Mouse (Mus musculus): ENCODE results near the gene Mdc1. TPM values are rescaled to one million over a fixed set of nuclear protein-coding genes. Genes with fewer than 3 reads are reported as not detected.
A peak's percentile ranks its signal among the peaks of the same experiment; 100 is the strongest.

The Mdc1 gene
- polyA plus RNA-seq, 1 experiment from 2014 or later = 12.6 TPM

DNA sequence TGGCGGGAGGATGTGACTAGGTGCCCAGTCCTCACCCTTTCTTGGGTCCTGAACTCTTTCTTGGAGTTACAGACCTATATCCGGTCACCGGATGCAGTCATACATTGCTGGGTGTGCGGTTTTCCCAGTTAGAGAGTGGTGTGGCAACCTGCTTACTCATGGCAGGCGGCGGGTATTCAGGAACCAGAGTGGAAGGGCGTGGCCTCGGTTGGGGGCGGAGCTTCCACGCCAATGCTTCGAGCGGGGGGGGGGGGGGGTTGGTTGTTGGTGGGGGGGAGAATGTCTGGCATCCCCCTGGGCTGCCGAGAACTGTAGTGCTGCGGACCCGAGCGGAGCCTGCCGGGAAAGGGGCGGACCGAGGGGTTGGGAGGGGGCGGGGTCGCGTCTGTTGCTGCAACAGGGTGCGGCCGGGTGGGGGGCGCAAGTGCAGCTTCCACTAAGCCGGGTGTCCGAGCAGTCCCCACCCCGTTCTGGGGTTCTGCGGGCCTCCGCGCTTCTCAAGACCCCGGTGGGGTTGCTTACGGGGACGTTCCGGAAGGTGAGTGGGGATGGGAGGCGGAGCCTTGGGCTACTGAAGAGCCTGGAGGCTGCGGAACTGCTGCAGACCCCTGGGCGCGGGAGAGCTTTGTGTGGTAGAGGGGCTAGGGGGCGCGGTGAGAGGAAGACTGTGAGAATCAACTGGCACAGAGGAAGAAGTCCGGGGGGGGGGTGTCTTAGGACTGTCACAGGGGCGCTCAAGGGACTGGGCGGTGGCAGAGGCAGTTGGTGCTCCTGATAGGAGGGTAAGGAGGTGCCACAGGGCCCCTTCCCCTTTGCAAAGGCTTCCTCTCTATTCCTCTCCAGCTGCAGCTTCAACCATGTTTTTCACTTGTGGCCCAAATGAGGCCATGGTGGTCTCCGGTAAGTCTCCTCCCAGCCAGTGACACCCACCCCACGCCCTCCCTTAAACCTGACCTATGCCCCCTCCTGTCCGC, 18.1 kb upstream of the Mdc1 start, which contains the start of gene Flot1:
Gene Flot1 (plus strand): TSS at position 267 of the 974 bp plus-strand sequence.
- peak; percentile 84 for ATAC-seq (replicated peaks; ENCODE audit: insufficient number of reproducible peaks, insufficient read depth, low FRiP score, low read depth)
- H3K9me3 ChIP-seq (replicated peaks) = no peaks in the 10 kb centered on the region
- no peaks in the 10 kb centered on the region for H3K27me3 ChIP-seq
- peak within 1 kb of the TSS; percentile 82 for H3K4me2 ChIP-seq
- 0% methylated on average over 45 of the region's 47 CpGs for WGBS
- H3K9ac ChIP-seq = peak within 1 kb of the TSS; percentile 78
- H3K27ac ChIP-seq = peak within 1 kb of the TSS; percentile 88
- H3K36me3 ChIP-seq = peaks cover 28% of the 10 kb centered on the region
- peaks cover 20% of the 10 kb centered on the region for H3K4me1 ChIP-seq (replicated peaks)
- H3K4me3 ChIP-seq = peak within 1 kb of the TSS; percentile 75

DNA sequence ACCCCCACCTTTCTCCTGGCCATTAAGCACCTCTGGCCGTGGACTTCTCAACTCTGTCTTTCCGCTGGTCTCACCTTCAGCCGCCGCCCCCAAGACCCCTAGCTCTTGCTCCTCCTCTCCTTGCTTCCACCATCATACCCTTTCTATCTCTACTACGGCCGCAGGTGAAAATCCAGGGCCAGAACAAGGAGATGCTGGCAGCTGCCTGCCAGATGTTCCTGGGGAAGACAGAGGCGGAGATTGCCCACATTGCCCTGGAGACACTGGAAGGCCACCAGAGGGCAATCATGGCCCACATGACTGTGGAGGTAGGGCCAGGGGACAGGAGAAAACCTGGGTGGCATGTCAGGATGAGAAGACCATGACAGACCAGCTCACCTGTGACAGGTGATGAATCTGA, 16.9 kb upstream of the Mdc1 start:
- no peaks in the 10 kb centered on the region for H3K9me3 ChIP-seq (replicated peaks)
- no peak for ATAC-seq (replicated peaks; ENCODE audit: insufficient number of reproducible peaks, insufficient read depth, low FRiP score, low read depth)
- peak overlapping the region; percentile 82 for H3K4me2 ChIP-seq
- H3K9ac ChIP-seq = peak overlapping the region; percentile 78
- H3K4me3 ChIP-seq = peak overlapping the region; percentile 75
- no peaks in the 10 kb centered on the region for H3K27me3 ChIP-seq
- H3K36me3 ChIP-seq = peaks cover 38% of the 10 kb centered on the region
- 62% methylated on average over 7 of the region's 7 CpGs for WGBS
- H3K27ac ChIP-seq = no peak overlapping the region
- H3K4me1 ChIP-seq (replicated peaks) = peaks cover 21% of the 10 kb centered on the region

DNA sequence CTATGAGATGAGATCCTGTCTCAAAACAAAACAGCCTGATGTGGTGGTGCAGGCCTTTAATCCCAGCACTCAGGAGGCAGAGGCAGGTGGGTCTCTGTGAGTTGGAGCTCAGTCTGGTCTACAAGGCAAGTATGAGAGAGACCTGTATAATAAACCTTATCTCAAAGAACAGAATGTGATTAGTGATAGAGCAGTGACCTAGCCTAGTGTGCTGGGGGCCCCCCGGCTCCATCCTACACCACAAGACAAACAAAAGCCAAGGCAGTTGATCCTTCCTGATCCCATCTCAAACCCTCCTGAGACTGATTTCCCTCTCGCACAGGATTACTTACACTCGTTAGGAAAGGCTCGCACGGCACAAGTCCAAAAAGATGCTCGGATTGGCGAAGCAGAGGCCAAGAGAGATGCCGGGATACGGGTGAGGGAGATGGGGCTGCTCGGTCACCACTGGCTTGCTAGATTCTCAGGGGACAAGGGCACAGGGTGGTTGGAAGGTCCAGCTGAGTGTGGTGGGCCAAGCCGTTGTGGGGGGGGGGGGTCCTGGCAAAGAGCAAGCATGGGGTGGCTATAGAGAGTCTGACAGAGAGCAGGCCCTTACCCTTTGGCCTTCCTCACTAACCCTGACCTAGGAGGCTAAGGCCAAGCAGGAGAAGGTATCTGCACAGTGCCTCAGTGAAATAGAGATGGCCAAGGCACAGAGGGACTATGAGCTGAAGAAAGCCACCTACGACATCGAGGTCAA, 16.0 kb upstream of the Mdc1 start:
- no peaks in the 10 kb centered on the region for H3K9me3 ChIP-seq (replicated peaks)
- ATAC-seq (replicated peaks; ENCODE audit: insufficient number of reproducible peaks, insufficient read depth, low FRiP score, low read depth) = no peak
- H3K4me2 ChIP-seq = no peak overlapping the region
- H3K4me3 ChIP-seq = no peak overlapping the region
- WGBS = 93% methylated on average over 13 of the region's 13 CpGs
- peaks cover 28% of the 10 kb centered on the region for H3K4me1 ChIP-seq (replicated peaks)
- H3K36me3 ChIP-seq = peaks cover 38% of the 10 kb centered on the region
- no peak overlapping the region for H3K9ac ChIP-seq
- no peaks in the 10 kb centered on the region for H3K27me3 ChIP-seq
- no peak overlapping the region for H3K27ac ChIP-seq

DNA sequence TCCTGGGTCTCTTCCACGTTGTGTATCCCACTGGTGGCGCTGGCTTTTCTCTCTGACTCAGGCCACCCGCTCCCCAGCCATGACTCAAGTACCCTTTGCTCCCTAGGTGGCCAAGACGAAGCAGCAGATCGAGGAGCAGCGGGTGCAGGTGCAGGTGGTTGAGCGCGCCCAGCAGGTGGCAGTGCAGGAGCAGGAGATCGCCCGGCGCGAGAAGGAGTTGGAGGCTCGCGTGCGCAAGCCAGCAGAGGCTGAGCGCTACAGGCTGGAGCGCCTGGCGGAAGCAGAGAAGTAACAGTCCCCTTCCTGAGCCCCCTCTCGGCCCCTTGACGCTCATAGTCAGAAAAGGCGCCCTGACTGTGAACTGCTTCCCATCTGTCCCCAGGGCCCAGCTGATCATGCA, 11.6 kb upstream of the Mdc1 start:
- 2% methylated on average over 21 of the region's 21 CpGs for WGBS
- no peaks in the 10 kb centered on the region for H3K27me3 ChIP-seq
- H3K9ac ChIP-seq = 0 out of 2 replicates have a peak overlapping the region, but pooled peaks have one; percentile 43
- H3K27ac ChIP-seq = peak overlapping the region; percentile 58
- peak; percentile 75 for ATAC-seq (replicated peaks; ENCODE audit: insufficient number of reproducible peaks, insufficient read depth, low FRiP score, low read depth)
- 0 out of 2 replicates have a peak overlapping the region, but pooled peaks have one; percentile 24 for H3K4me3 ChIP-seq
- peak overlapping the region; percentile 41; the same call in 1 of the 2 replicates for H3K4me2 ChIP-seq
- H3K4me1 ChIP-seq (replicated peaks) = peaks cover 26% of the 10 kb centered on the region
- no peaks in the 10 kb centered on the region for H3K9me3 ChIP-seq (replicated peaks)
- peaks cover 76% of the 10 kb centered on the region for H3K36me3 ChIP-seq

DNA sequence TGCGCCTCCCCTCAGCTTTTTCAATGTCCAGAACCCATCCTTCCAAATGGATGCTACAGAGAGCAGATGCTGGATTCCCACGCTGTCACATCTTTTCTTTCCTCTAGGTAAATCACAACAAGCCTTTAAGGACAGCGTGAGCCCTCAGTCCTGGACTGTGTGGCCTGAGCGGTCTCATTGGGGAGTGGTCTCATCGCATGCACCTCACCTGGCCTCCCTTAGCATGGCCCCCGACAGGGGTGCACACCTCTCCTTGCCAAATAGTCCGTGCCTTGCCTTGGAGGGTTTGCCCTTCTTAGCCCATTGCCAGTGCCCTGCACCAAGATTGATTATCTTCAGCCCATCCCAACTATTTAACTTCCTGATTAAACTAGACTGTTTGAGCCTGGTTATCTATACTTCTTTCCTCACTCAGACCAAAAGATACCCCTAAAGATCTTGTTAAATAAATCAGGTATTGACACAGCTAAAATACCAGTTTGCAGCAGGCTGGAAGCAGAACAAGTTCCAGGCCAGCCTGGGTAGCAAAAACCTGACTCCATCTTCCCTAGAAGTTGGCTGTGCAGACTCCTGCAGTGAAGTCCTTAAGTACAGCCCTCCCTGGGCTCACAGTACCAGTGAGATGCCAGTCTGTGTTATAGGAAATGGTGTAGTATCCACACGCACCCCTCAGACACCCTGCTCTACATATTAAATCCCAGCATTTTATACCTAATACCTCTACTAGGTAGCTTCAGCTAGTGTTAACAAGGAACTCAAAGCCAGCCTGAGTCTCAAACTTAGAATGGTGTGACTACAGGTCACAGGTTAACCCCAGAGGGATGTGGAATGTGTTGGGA, 8.7 kb upstream of the Mdc1 start:
- no peak overlapping the region for H3K4me3 ChIP-seq
- H3K4me2 ChIP-seq = no peak overlapping the region
- H3K4me1 ChIP-seq (replicated peaks) = peaks cover 40% of the 10 kb centered on the region
- no peak overlapping the region for H3K27ac ChIP-seq
- H3K36me3 ChIP-seq = peaks cover 69% of the 10 kb centered on the region
- no peak overlapping the region for H3K9ac ChIP-seq
- H3K9me3 ChIP-seq (replicated peaks) = no peaks in the 10 kb centered on the region
- WGBS = 71% methylated on average over 8 of the region's 8 CpGs
- no peak for ATAC-seq (replicated peaks; ENCODE audit: insufficient number of reproducible peaks, insufficient read depth, low FRiP score, low read depth)
- H3K27me3 ChIP-seq = no peaks in the 10 kb centered on the region

DNA sequence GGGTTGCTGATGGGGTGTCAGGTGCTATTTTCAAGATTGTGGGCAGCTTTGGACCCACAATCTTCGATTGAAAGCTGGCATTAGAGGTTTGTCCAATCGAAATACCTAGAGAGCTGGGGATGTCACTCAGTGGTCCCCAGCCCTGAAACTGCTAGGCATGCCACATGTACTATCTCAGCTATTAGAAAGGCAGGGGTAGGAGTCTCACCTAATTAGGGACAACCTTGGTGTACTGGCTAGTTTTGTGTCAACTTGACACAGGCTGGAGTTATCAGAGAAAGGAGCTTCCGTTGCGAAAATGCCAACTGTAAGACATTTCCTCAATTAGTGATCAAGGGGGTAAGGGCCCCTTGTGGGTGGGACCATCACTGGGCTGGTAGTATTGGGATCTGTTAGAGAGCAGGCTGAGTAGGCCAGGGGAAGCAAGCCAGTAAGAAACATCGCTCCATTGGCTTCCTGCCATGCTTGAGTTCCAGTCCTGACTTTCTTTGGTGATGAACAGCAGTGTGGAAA, 8.0 kb upstream of the Mdc1 start:
- Histone ChIP-seq H3K9me3 (replicated peaks) (no peaks in the 10 kb centered on the region), H3K9ac (no peak overlapping the region), H3K27ac (peak overlapping the region; percentile 48), H3K36me3 (peaks cover 62% of the 10 kb centered on the region), H3K4me2 (no peak overlapping the region), H3K4me3 (no peak overlapping the region), H3K4me1 (replicated peaks) (peaks cover 40% of the 10 kb centered on the region), H3K27me3 (no peaks in the 10 kb centered on the region)
- ATAC-seq (replicated peaks; ENCODE audit: insufficient number of reproducible peaks, insufficient read depth, low FRiP score, low read depth) = no peak
- WGBS = 17% methylated on average over 5 of the region's 5 CpGs

DNA sequence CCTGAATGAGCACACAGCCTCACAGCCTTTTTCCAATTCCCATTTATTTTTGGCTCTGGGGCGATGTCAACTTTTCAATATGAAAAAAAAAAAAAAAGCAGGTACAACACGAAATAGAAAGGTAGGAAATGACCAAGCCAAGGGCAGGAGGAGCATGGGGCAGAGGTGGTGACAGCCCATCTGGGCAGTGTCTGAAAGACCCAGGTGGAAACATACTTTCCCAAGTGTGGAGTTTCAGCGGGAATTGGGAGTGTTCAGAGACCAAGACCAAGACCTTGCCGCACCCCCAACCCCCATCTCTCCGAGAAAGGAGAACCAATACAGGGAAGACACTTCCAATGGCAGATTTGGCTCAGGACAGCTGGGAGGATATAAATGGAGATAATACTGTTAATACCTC, 7.4 kb upstream of the Mdc1 start:
- ATAC-seq (replicated peaks; ENCODE audit: insufficient number of reproducible peaks, insufficient read depth, low FRiP score, low read depth) = no peak
- Histone ChIP-seq H3K36me3 (peaks cover 56% of the 10 kb centered on the region), H3K4me3 (no peak overlapping the region), H3K9me3 (replicated peaks) (no peaks in the 10 kb centered on the region), H3K27ac (no peak overlapping the region), H3K9ac (no peak overlapping the region), H3K4me1 (replicated peaks) (peaks cover 43% of the 10 kb centered on the region), H3K27me3 (no peaks in the 10 kb centered on the region), H3K4me2 (0 out of 2 replicates have a peak overlapping the region, but pooled peaks have one; percentile 77)
- 46% methylated on average over 5 of the region's 5 CpGs for WGBS

DNA sequence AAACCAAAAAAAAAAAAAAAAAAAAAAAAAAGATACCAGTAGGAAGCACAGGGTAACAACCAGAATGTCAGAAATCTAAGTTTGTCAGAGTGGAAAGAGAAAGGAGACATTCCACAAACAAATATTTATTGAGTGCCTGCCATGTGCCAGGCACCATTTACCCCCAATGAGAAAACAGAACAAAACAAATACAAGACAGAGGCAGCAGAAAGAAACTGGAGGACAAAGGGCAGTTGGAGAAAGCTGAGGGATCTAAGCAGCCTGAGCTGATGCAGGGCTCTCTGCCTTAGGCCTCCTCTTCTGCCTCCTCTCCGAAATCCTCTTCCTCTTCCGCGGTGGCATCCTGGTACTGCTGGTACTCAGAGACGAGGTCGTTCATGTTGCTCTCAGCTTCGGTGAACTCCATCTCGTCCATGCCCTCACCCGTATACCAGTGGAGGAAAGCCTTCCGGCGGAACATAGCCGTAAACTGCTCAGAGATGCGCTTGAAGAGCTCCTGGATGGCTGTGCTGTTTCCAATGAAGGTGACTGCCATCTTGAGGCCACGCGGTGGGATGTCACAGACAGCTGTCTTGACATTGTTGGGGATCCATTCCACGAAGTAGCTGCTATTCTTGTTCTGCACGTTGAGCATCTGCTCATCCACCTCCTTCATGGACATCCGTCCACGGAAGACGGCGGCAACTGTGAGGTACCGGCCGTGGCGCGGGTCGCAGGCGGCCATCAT, 6.5 kb upstream of the Mdc1 start:
- Histone ChIP-seq H3K27ac (no peak overlapping the region; the same call in 1 of the 2 replicates), H3K4me3 (peak overlapping the region; percentile 68), H3K9ac (peak overlapping the region; percentile 85; the same call in 1 of the 2 replicates), H3K9me3 (replicated peaks) (no peaks in the 10 kb centered on the region), H3K36me3 (peaks cover 53% of the 10 kb centered on the region), H3K4me1 (replicated peaks) (peaks cover 46% of the 10 kb centered on the region), H3K27me3 (no peaks in the 10 kb centered on the region), H3K4me2 (peak overlapping the region; percentile 77)
- no peak for ATAC-seq (replicated peaks; ENCODE audit: insufficient number of reproducible peaks, insufficient read depth, low FRiP score, low read depth)
- WGBS = 71% methylated on average over 26 of the region's 26 CpGs

DNA sequence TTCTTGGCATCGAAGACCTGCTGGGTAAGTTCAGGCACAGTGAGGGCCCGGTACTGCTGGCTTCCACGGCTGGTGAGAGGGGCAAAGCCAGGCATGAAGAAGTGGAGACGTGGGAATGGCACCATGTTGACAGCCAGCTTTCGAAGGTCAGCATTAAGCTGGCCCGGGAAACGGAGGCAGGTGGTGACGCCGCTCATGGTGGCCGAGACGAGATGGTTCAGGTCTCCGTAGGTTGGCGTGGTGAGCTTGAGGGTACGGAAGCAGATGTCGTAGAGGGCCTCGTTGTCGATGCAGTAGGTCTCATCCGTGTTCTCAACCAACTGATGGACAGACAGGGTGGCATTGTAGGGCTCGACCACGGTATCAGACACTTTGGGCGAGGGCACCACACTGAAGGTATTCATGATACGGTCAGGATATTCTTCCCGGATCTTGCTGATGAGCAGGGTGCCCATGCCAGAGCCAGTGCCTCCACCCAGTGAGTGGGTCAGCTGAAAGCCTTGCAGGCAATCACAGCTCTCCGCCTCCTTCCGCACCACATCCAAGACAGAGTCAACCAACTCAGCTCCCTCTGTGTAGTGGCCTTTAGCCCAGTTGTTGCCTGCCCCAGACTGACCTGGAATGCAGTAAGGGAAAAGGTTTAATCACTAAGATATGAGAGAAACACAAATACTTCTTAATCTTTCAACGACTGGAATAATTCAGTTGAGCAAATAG, 5.7 kb upstream of the Mdc1 start:
- H3K9ac ChIP-seq = peak overlapping the region; percentile 85
- no peaks in the 10 kb centered on the region for H3K27me3 ChIP-seq
- H3K4me3 ChIP-seq = peak overlapping the region; percentile 68
- 70% methylated on average over 26 of the region's 26 CpGs for WGBS
- H3K36me3 ChIP-seq = peaks cover 53% of the 10 kb centered on the region
- no peaks in the 10 kb centered on the region for H3K9me3 ChIP-seq (replicated peaks)
- H3K27ac ChIP-seq = peak overlapping the region; percentile 96; the same call in 1 of the 2 replicates
- H3K4me1 ChIP-seq (replicated peaks) = peaks cover 40% of the 10 kb centered on the region
- no peak for ATAC-seq (replicated peaks; ENCODE audit: insufficient number of reproducible peaks, insufficient read depth, low FRiP score, low read depth)
- H3K4me2 ChIP-seq = peak overlapping the region; percentile 77
